ENCODE assay signal across 8 mouse cellular contexts in genomic region chr12:105705799-105706487, GRCm38 (mm10). TPM values are rescaled to one million over a fixed set of nuclear protein-coding genes. Genes with fewer than 3 reads are reported as not detected.
DNase-seq lines count a peak whose midpoint lies in the region; ATAC-seq and TF ChIP-seq lines count a peak whose summit lies in the region.

Gene Ak7 (plus strand): TSS chr12:105705976.

- no peak within 1 kb of the TSS for H3K9ac ChIP-seq in hindbrain, embryonic 14.5 days
- no peak within 1 kb of the TSS for H3K9ac ChIP-seq in liver, adult 2 months (ENCODE audit: low read depth, low read length)

- ATAC-seq in hindbrain, embryonic 14.5 days (ENCODE audit: low FRiP score): peak; percentile 31; the same call in 1 of the 2 replicates

- 0 out of 2 replicates have a peak, but pooled peaks cover 4% of the 10 kb centered on the region for H3K4me1 ChIP-seq in hindbrain, embryonic 14.5 days (replicated peaks; ENCODE audit: control insufficient read depth, insufficient read depth, low read length)
- H3K4me1 ChIP-seq in liver, adult 2 months (ENCODE audit: control insufficient read depth, insufficient read depth, low read length): no peaks in the 10 kb centered on the region

- H3K79me2 ChIP-seq in liver, adult 2 months (ENCODE audit: control insufficient read depth, insufficient read depth, low read length): no peaks in the 10 kb centered on the region

- whole genome bisulfite sequencing in hindbrain, embryonic 14.5 days: 12% methylated on average over 22 of the region's 22 CpGs
- 14% methylated on average over 22 of the region's 22 CpGs for WGBS in liver, adult 2 months

- no peaks in the 10 kb centered on the region for H3K9me3 ChIP-seq in hindbrain, embryonic 14.5 days (ENCODE audit: control insufficient read depth, low read length)

- H3K4me2 ChIP-seq in hindbrain, embryonic 14.5 days (replicated peaks): peak within 1 kb of the TSS; percentile 16; the same call in 1 of the 2 replicates

- peaks cover 14% of the 10 kb centered on the region for H3K36me3 ChIP-seq in hindbrain, embryonic 14.5 days (replicated peaks; ENCODE audit: control insufficient read depth, insufficient read depth)
- peaks cover 6% of the 10 kb centered on the region; the same call in 1 of the 2 replicates for H3K36me3 ChIP-seq in liver, adult 2 months (ENCODE audit: control insufficient read depth, insufficient read depth, low read length)

- TF ChIP-seq POLR2A in liver, adult 2 months (IDR thresholded peaks at IDR 0.05; ENCODE audit: extremely low read depth, insufficient read depth, low read length): no peak

- TF ChIP-seq CTCF in liver, adult 2 months (IDR thresholded peaks at IDR 0.05; ENCODE audit: low read depth, low read length): no peak

- no peak within 1 kb of the TSS for H3K27ac ChIP-seq in hindbrain, embryonic 14.5 days
- H3K27ac ChIP-seq in liver, adult 2 months (replicated peaks; ENCODE audit: insufficient read depth, low read depth, low read length): no peak within 1 kb of the TSS

- peak; percentile 76 for DNase-seq in Muller cell, postnatal 12 days (ENCODE audit: inconsistent ontology term)
- peak; percentile 84 to 88 for DNase-seq in adrenal gland, postnatal 36 days
- DNase-seq in gastrocnemius, adult 18-20 months (ENCODE audit: low spot score): peak; percentile 73
- DNase-seq in hindbrain, embryonic 14.5 days (ENCODE audit: low spot score): no peak
- DNase-seq in liver, adult 2 months (ENCODE audit: extremely low read depth, low read depth, low spot score): peak; percentile 63
- DNase-seq in natural killer cell, adult 2 months (ENCODE audit: low spot score in 2 of 2): peak; percentile 24 to 55
- DNase-seq in thymus, postnatal 0 days (ENCODE audit: low spot score): peak; percentile 35
- no peak for DNase-seq in frontal cortex, postnatal 25 days (ENCODE audit: low spot score in 2 of 2)

- no peak within 1 kb of the TSS for H3K4me3 ChIP-seq in hindbrain, embryonic 14.5 days (replicated peaks; ENCODE audit: low read length)
- no peak within 1 kb of the TSS for H3K4me3 ChIP-seq in liver, adult 2 months (ENCODE audit: insufficient read depth, low read depth, low read length)

- no peaks in the 10 kb centered on the region for H3K27me3 ChIP-seq in hindbrain, embryonic 14.5 days (ENCODE audit: control insufficient read depth, insufficient read depth, low read length)
- H3K27me3 ChIP-seq in liver, adult 2 months (ENCODE audit: control insufficient read depth, insufficient read depth, low read length): no peaks in the 10 kb centered on the region

RNA-seq across cellular contexts. Expression of gene Ak7, which starts in this region (rescaled TPM):
- total RNA-seq in adrenal gland, postnatal 36 days (2021): under 1 TPM; 0.30 to 0.40 TPM
- total RNA-seq in gastrocnemius, adult 18-20 months (2021): under 1 TPM in 1 of 2 experiments, not detected in 1; 0.09 TPM
- polyA plus RNA-seq in hindbrain, embryonic 14.5 days (2014; fragmentation: Nextera tagmentation; extraction: Ambion mirVana): 1.2 and 1.9 TPM in 2 replicates
- 0.09 and 0.13 TPM in 2 replicates for total RNA-seq in liver, adult 2 months (2014; rRNA removed)
- polyA plus RNA-seq in liver, adult 2 months (2012; rRNA removed): 0.05 TPM in 1 of 2 replicates, not detected in the other
- polyA plus RNA-seq in thymus, postnatal 0 days (2015; fragmentation: Nextera tagmentation; extraction: Ambion mirVana): 0.17 and 0.41 TPM in 2 replicates

Comparison
In these comparisons a context has a peak if more than half of its experiments do, and no peak if none do; other contexts are left out.
1. Peak in DNase-seq in adrenal gland, postnatal 36 days; RNA of the gene not detected or under 1 TPM.
2. Peak in DNase-seq in gastrocnemius, adult 18-20 months; RNA of the gene not detected or under 1 TPM.
3. Peak in DNase-seq in liver, adult 2 months; RNA of the gene not detected or under 1 TPM.
4. Peak in DNase-seq in thymus, postnatal 0 days; RNA of the gene not detected or under 1 TPM.
5. DNase-seq: peak in Muller cell, postnatal 12 days (single experiment) and natural killer cell, adult 2 months (2 of 2); none in hindbrain, embryonic 14.5 days (single experiment) and frontal cortex, postnatal 25 days (0 of 2).